Mouse (Mus musculus) G1E-ER4 (cell line): Measurements from ENCODE around the gene Abtb2. TPM values are rescaled to one million over a fixed set of nuclear protein-coding genes. Genes with fewer than 3 reads are reported as not detected.

Source experiments
- GATA1 ChIP-seq: IDR thresholded peaks from one replicate; pipeline ENCODE4 v1.8.0; 2012; ENCODE audit warnings: low read length, inconsistent platforms
- polyA plus RNA-seq: library from polyadenylated mRNA; stranded (reverse); fragments of >175 nt; gene quantifications from 2 replicates; pipeline ENCODE4 v1.2.3, GENCODE M21; 2012

Gene Abtb2
- polyA plus RNA-seq, 1 experiment = not detected

DNA sequence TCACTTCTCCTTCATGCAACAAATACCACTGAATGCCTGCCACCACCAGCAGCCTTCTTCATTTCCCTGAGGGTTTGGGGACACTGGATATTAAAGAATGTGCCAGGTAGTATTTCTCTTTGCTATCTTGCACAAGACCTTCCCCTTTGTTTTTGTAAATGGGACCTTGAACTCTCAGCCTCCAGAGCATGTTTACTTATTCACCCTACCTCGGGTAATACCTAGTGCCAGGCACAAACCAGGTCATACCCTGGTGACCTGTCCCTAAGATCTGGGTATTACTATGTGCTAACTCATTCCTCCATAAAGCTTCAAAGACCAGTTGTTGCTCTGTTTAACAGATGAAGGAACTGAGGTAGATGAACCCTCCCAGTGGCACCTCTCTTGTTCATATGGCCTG, 35.0 kb downstream of the Abtb2 start:
- TF ChIP-seq GATA1 = no peak

DNA sequence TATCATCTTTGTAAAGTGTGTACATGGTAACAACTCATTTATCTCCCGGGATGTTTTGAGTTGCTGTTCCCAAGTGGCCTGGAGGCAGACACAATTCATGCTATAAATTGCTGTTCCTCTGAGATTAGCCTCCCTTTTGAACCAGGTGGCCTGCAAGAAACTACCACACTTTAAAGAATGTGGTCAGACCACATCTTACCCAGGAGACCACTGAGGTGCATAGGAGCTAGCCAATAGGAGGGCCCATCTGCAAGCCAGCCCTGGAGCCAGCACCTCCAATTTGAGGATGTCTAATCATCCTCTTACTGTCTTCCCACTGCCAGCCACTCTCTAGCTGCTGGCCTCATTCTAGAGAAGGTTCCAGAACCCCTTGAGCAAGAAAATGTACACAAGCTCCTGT, 35.4 kb downstream of the Abtb2 start:
- no peak for TF ChIP-seq GATA1

DNA sequence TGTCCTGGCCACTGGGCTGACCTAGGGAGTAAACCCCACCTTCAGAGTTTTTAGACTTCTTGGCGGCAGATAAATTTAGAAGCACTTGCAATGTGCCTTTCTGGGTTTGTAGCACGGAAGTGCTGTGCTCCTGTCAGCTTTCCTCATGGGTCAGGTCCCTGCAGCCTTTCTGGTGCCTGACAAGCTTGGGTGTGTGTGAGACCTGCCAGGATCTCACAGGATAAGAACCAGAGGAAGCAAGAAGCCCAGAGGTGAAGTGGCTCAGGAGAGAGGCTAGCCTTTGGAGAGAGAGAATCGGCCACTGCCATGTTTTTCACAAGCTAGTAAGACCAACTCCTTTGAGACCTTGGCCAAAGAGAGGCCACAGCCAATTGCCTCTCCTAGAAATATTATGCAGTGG, 37.1 kb downstream of the Abtb2 start:
- TF ChIP-seq GATA1 = no peak

DNA sequence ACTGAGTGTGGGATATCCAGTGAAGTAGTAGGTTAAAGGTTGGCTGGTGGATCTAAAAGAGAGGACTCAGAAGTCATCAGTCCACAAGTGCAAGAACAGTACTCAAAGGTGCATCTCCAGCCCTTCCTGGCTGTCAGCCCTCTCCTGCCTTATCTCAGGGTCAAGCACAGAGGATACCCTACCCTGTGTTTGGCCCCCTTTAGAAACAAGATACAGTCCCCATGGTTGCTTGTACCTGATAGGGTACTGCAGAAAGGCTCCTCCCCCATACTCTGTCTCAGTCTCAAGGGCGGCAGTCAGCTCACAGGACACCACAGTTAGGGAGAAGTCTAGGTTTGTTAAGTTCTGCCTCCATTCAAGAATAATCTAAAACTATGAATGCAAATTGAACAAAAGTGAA, 37.8 kb downstream of the Abtb2 start:
- TF ChIP-seq GATA1 = no peak

DNA sequence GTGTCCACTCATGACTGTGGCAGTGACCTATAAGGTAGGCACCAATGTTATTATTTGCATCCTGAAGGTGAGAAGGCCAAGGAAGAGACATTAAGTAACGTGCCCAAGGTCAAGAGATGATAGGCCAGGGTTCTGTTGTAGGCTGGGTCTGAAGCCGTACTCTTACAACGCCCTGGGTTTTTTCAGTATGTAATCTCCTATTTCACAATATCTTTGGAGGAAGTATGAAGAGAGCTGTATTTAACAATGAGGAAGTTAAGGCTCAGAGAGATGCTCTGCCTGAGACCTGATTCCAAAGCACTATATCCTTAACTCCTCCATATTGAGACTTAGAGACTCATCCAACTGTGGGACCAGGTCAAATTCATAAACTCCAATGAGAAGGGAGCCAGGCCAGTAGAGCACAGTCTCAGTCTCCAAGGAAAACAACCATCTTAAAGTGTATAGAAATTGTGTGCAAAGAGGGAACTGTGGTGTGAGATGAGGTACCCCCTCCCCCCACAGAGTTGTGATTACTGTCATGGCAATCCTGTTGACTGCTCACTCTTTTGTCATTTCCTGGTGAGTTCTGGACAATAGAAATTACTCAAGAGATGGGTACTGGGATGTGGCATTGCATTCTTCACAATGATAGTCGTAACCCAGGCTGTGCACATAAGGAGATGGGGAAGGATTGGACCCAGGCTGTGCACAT, 39.8 kb downstream of the Abtb2 start:
- no peak for TF ChIP-seq GATA1

DNA sequence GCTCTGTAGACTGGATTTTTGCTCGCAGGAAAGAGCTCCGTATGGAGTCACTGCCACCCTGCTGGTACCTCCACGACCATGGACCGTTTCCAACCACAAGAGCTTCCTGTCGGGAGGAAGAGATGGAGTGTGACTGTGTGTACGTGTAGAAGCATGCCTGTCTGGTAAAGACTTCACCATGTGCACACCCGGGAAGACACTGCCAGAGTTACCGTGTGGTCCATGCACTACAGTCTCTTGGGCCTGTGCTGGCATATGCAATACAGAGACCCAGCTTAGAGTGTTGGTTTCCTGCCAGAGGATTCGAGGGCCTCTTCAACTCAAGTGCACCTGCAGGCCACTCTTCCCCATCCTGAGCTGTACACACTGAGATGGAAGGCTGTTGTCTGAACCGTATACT, 41.8 kb downstream of the Abtb2 start:
- no peak for TF ChIP-seq GATA1

DNA sequence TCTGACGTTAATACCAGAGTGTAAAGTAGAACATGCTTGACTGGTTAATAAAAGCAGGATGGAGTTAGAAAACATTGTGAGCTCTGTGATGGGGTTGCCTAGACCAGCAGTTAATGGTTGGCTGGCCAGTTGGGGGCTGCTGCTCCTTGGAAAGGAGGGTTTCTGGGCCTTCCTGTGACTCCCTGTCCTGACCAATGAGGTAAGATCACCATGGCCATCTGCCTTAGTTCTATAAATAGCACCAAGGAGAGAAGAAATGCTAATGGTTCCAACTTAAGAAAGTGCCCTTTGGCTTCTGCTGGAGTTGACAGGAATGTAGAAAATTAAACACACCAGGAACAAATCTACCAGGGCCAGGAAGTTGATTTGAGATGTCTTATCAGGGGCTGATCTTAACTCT, 42.8 kb downstream of the Abtb2 start:
- TF ChIP-seq GATA1 = no peak

DNA sequence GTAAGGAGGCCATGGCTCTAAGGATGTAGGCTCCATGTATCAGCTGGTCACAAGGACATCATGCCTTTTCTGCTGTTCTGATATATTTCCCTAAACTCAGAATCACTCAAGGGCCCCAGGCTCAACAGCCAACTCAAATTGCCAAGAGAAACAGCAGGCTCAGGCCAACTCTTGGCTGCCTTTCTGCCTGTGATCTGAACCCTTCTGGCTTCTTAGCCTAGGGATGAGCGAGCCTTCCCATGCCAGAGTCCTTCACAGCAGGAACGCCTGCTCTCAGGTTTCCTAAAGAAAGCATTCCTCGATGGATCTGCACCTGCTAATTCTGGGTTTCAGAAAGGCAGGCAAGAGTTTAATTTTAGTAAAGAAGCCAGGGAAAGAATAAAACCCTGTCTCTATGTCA, 43.4 kb downstream of the Abtb2 start:
- TF ChIP-seq GATA1 = no peak

DNA sequence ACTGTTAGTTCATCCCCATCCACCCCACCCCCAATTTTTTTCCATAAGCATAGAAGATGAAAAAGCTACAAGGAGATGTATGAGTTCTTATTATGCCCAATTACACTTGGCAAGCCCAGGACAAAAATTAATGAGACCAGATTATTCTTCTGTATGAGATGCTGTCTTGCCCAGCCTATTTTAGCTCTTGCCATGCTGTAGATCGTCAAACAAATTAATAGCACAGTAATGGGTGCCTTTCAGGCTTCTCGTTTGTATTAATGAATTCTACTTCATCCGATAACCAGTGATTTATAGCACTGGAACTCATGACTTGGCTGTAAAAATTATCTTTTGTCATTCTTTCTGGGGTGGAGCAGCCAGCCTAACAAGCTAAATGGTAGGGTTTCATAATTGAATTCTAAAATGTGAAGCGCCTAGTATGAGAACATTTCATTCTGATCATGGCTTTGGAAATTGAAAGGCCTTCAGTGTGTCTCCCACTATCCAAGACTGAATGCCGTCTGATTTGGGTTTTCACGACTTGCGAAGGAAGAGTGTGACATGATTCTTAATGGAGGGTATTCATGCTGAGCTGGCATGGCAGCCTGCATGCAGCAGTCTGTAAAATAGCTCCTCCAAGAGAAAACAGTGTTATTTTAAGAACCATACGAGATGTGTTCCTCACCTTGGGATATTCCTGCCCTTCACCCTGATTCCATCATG, 44.9 kb downstream of the Abtb2 start:
- no peak for TF ChIP-seq GATA1

DNA sequence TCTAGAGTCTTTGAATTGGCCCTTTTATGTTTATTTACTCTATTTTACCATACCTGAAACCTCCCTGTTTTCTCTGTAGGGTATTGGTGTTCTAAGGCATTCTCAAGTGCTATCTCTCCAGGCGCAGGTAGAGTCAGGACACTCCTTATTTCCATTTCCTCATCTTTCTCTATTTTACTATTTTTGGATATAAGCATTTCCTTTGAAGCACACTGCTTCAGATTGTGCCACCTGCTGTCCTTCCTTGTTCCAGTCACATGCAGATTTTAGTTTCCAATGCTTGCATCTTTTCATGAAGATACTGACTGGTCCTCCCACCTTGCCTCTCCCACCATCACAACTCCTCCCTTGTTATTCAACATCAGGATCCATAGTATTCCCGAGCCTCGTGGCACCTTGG, 47.8 kb downstream of the Abtb2 start:
- TF ChIP-seq GATA1 = no peak

DNA sequence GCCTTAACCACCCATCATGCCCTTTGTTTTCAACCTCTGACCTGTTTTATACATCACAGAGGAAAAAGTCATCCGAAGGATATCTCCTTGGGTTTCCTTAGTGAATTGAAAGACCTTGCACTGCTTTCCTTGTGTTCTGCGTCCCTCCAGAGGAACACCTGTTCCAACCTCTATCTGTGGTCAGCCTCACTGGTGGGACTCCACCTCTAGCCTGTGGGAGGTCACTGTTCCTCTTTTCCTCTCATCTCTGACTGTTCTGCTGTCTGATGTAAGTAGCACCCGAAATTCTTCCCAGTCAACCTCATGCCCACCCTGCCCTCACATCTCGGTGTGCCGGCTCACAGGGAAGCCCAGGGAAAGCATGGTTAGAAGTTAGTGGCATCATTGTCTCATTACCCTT, 48.9 kb downstream of the Abtb2 start:
- TF ChIP-seq GATA1 = no peak

DNA sequence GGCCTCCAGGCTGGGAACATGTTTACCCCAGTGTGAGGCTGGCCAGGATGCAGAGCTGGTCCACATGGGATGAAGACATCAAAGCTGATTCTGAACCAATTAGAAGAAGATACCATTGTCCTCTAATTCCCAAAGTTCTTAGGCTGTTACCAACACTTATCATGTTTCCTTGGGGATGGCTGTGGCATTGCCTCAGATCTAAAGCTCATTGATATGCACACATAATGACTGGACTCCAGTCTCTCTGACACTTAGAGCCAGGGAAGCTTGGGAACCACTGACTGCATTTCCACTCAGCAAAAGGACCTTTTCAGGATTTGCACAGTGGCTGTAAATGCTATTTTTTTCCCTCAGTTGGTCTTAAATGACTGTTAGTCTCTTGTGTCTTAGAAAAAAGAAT, 52.3 kb downstream of the Abtb2 start:
- no peak for TF ChIP-seq GATA1

DNA sequence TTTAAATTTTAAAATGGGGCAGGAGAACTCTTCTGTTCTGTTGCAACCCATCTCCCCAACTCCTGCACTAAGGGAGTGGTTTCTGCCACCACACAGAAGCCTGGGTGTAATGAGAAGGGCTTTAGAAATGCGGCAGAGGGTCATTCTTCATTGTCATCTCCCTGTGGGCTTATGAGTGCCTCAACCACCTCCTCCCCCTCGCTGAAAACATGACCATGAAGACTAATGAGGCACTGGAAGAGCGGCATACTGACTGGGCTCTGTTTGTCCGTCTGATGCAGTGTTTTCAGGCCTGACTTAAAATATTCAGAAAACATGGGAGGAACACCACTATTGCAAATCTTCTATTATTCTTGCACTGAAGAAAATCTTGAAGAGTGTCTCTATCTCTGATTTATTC, 56.8 kb downstream of the Abtb2 start:
- TF ChIP-seq GATA1 = no peak

DNA sequence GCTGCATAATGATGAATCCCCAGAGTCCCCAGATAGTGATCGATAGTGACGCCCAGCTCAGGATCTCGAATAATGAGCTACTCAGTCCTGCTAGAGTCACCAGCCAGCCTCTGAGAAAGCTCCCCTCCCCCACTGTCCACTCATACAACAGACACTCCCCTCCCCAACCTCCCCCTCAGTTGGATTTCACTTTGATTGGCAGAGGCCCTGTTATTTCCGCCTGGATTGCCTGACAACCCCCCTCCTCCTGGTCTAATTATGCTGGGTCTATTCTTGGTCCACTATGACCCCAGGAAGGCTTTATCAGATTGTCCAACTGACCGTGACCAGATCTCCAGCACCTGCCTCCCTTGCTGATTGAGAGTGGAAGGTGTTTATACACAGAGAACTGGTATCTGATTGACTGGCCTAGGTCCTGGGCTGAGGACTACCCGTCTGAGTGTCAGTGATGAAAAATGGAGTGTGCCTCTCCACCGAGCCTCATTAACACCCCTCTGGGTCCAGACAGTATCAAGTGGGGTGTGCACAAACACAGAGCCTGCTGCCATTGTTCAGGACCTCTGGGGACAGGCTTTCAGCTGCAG, 59.3 kb downstream of the Abtb2 start:
- no peak for TF ChIP-seq GATA1

DNA sequence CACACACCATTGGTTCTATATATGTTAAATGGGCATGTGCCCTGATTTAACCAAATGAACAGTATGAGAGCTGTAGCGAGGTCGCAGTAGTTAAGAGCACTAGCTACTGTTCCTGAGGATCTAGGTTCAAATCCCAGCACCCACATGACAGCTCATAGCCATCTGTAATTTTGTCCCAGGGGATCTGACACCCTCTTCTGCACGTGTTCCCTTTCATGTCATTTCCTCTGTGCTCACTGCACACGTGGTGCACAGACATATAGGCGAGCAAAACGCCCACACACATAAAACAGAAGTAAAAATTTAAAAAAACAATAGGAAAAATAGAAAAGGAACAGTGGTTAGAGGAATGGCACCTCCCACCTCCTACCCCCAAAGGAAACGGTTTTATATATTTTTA, 61.0 kb downstream of the Abtb2 start:
- no peak for TF ChIP-seq GATA1

DNA sequence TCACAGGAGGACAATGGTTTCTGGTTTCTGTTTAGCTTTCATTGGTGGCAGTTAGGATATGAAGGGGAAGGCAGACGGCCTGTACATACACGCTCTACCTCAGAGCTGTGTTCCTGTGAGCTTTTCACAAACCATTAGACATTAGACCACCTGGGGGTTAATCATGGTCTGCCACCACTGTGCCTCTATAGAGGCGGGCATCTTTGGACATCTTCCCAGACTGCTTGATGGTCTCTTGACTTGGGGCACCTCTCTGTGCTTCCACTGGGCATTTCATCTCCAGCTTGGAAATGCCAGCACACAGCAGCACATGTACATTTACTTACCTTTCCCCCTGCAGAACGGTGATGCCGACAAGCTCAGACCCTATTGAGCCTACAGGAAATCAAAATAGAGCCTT, 63.8 kb downstream of the Abtb2 start:
- no peak for TF ChIP-seq GATA1

DNA sequence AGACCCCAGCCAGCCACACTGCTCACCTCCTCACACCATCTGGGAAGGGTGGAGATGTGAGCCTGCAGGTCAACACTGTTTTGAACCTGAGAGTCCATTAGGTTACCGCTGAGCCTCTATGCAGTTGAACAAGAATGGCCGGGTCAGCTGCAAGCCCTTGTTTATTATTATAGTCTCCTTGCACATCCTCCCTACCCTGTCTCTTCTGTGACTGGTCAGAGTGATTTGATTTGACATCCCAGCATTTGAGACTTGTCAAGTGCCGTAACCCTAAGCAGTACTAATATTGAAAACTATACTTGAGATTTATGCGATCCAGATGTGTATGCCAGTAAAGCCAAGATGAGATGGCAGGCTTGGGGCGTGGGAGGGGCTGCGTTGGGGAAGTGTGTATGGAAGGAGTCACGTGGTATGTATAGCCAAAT, 65.2 kb downstream of the Abtb2 start:
- TF ChIP-seq GATA1 = no peak
